Mouse (Mus musculus): ENCODE data around the gene Itprip. TPM values are rescaled to one million over a fixed set of nuclear protein-coding genes. Genes with fewer than 3 reads are reported as not detected.

Gene Itprip
- polyA plus RNA-seq, 2 experiments = 2.0 to 2.2 TPM

DNA sequence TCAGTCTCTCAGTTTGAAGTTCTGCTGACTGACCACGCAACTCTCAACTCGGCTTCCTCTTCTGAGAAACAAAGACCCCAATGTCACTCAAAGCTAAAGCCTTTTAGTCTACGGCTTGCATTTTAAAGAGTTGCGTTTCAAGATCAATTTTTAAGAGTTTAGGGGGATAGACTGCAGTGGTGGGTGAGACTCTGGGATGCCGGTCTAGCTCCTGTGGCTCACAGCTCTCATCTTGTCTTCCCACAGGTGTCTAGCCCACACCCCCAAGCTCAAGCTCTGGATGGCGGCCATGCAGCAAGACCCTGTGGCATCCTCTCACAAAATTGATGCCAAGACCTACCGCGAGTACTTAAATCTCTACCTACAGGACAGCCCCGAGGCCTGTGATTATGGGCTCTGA, 55.0 kb downstream of the Itprip start:
- Histone ChIP-seq H3K27ac (no peak overlapping the region), H3K9ac (replicated peaks) (no peak overlapping the region), H3K27me3 (ENCODE audit: control insufficient read depth, insufficient read depth, low read length) (no peaks in the 10 kb centered on the region), H3K9me3 (ENCODE audit: control insufficient read depth, low read length) (no peaks in the 10 kb centered on the region), H3K4me3 (ENCODE audit: insufficient read depth in 1 of 2, low read depth in 2 of 2, low read length in 2 of 2) (no peak overlapping the region), H3K4me1 (replicated peaks; ENCODE audit: control insufficient read depth in 2 of 2, insufficient read depth in 2 of 2, low read length in 1 of 2) (peaks cover 4 to 8% of the 10 kb centered on the region in 2 experiments), H3K4me2 (ENCODE audit: low read depth) (no peak overlapping the region), H3K36me3 (replicated peaks; ENCODE audit: control insufficient read depth, insufficient read depth, low read depth) (no peaks in the 10 kb centered on the region; the same call in 1 of the 2 replicates)
- no peak for DNase-seq (ENCODE audit: low read depth in 3 of 3, low spot score in 3 of 3)
- 81% methylated on average over 9 of the region's 9 CpGs for WGBS (ENCODE audit: insufficient replicate concordance)
- no peak for ATAC-seq (ENCODE audit: insufficient read depth)
- no peak for TF ChIP-seq CTCF (IDR thresholded peaks at IDR 0.05; ENCODE audit: low read depth)
- TF ChIP-seq EP300 (IDR thresholded peaks at IDR 0.05; ENCODE audit: low read depth) = no peak

DNA sequence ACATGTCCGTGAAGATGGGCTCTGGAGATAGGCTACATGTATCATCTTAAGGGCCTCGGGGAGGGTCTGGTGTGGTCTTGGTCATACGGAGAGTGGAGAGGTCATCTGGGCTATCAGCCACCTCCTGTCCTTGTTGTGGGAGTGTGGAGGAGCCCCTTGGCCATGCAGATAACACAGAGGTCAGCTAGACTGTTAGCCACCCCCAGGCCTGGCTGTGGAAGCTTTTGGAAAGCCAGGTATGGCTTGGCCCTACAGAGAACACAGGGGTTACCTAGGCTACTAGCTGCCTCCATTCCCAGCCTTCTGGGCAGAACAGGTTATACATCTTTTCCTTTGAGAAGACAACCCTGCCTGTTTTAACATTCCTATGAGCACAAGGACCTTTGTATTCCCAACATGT, 56.5 kb downstream of the Itprip start:
- H3K36me3 ChIP-seq (replicated peaks; ENCODE audit: control insufficient read depth, insufficient read depth, low read depth) = no peaks in the 10 kb centered on the region; the same call in 1 of the 2 replicates
- no peaks in the 10 kb centered on the region for H3K27me3 ChIP-seq (ENCODE audit: control insufficient read depth, insufficient read depth, low read length)
- WGBS (ENCODE audit: insufficient replicate concordance) = 70% methylated on average over 3 of the region's 3 CpGs
- H3K4me1 ChIP-seq (replicated peaks; ENCODE audit: control insufficient read depth in 2 of 2, insufficient read depth in 2 of 2, low read length in 1 of 2) = peaks cover 4 to 8% of the 10 kb centered on the region in 2 experiments
- no peak overlapping the region for H3K4me3 ChIP-seq (ENCODE audit: insufficient read depth in 1 of 2, low read depth in 2 of 2, low read length in 2 of 2)
- ATAC-seq (ENCODE audit: insufficient read depth) (no peak), DNase-seq (ENCODE audit: low read depth in 3 of 3, low spot score in 3 of 3) (no peak)
- no peak for TF ChIP-seq CTCF (IDR thresholded peaks at IDR 0.05; ENCODE audit: low read depth)
- no peak overlapping the region for H3K4me2 ChIP-seq (ENCODE audit: low read depth)
- H3K9ac ChIP-seq (replicated peaks) = no peak overlapping the region
- no peak overlapping the region for H3K27ac ChIP-seq
- H3K9me3 ChIP-seq (ENCODE audit: control insufficient read depth, low read length) = no peaks in the 10 kb centered on the region

DNA sequence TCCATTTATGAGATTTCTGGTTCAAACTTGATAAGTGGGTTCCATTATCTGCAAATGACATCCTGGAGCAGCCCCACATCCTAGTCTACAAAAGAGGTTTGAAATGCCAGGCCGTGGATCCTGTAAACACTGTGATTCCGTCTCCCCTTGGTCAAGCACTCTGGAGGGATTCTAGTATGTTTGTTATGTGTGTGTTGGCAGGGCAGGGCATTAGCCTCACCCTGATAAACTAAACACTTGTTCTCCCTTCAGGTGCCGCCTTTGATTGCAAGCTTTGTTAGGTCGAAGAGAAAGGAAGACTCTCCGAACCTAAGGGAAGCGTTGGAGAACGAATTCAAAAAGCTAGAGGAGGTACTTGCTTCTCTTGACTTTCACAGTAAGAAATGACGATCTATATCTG, 59.9 kb downstream of the Itprip start:
- Histone ChIP-seq H3K36me3 (replicated peaks; ENCODE audit: control insufficient read depth, insufficient read depth, low read depth) (no peaks in the 10 kb centered on the region; the same call in 1 of the 2 replicates), H3K4me2 (ENCODE audit: low read depth) (no peak overlapping the region), H3K27ac (no peak overlapping the region), H3K9ac (replicated peaks) (no peak overlapping the region), H3K4me1 (replicated peaks; ENCODE audit: control insufficient read depth in 2 of 2, insufficient read depth in 2 of 2, low read length in 1 of 2) (peaks cover 0 to 9% of the 10 kb centered on the region in 2 experiments; a peak in 2 of 4 replicates), H3K4me3 (ENCODE audit: insufficient read depth in 1 of 2, low read depth in 2 of 2, low read length in 2 of 2) (no peak overlapping the region), H3K27me3 (ENCODE audit: control insufficient read depth, insufficient read depth, low read length) (no peaks in the 10 kb centered on the region; the same call in 1 of the 2 replicates), H3K9me3 (ENCODE audit: control insufficient read depth, low read length) (no peaks in the 10 kb centered on the region)
- TF ChIP-seq CTCF (IDR thresholded peaks at IDR 0.05; ENCODE audit: low read depth) (no peak), EP300 (IDR thresholded peaks at IDR 0.05; ENCODE audit: low read depth) (no peak)
- ATAC-seq (ENCODE audit: insufficient read depth) (no peak), DNase-seq (ENCODE audit: low read depth in 3 of 3, low spot score in 3 of 3) (no peak)
- 75% methylated on average over 8 of the region's 8 CpGs for WGBS (ENCODE audit: insufficient replicate concordance)

DNA sequence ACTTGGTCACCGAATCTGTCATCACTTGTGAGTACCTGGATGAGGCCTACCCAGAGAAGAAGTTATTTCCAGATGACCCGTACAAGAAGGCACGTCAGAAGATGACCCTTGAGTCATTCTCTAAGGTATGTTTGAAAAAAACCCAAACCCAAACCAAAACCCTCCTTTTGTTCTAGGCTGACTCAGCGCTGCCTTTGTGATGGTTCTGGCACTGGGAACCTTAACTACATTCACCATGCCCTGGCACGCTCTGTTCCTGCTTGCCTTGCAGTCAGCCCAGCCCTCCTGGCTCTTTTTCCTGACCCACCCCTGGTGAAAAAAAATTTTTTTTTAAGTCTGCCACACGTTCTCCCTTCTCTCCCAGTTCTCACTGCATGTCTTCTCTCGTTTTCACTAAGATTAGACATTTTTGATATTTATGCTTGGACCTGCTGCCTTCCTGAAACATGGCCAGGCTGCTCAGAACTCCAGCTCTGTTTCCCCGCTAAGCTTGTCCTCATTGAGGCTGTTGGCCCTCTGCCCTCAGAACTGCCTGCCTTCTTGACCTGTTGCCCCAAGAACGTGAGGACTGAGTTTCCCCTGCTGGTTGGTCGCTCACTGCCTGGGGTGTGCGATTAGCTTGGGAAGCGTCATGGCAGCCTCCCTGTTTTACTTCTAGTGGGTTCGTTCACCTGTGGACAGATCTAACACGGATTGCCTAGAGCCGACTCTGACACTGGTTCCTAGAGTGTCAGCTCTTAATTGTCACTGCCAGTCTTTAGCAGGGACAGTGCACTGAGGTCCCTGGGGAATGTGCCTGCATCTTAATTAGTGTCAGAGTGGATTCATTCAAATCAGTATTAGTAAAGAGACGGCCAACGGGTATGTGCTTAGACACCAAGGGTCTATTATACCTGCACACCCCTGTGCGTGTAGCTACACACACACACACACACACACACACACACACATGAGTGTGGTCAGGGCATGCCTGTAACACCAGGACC, 60.8 kb downstream of the Itprip start:
- H3K4me2 ChIP-seq (ENCODE audit: low read depth) = no peak overlapping the region
- no peaks in the 10 kb centered on the region; the same call in 1 of the 2 replicates for H3K36me3 ChIP-seq (replicated peaks; ENCODE audit: control insufficient read depth, insufficient read depth, low read depth)
- no peak overlapping the region for H3K9ac ChIP-seq (replicated peaks)
- peaks cover 0 to 9% of the 10 kb centered on the region in 2 experiments; a peak in 2 of 4 replicates for H3K4me1 ChIP-seq (replicated peaks; ENCODE audit: control insufficient read depth in 2 of 2, insufficient read depth in 2 of 2, low read length in 1 of 2)
- no peak for TF ChIP-seq CTCF (IDR thresholded peaks at IDR 0.05; ENCODE audit: low read depth)
- TF ChIP-seq EP300 (IDR thresholded peaks at IDR 0.05; ENCODE audit: low read depth) = no peak
- no peak overlapping the region for H3K4me3 ChIP-seq (ENCODE audit: insufficient read depth in 1 of 2, low read depth in 2 of 2, low read length in 2 of 2)
- no peak for DNase-seq (ENCODE audit: low read depth in 3 of 3, low spot score in 3 of 3)
- no peaks in the 10 kb centered on the region for H3K9me3 ChIP-seq (ENCODE audit: control insufficient read depth, low read length)
- no peak for ATAC-seq (ENCODE audit: insufficient read depth)
- H3K27me3 ChIP-seq (ENCODE audit: control insufficient read depth, insufficient read depth, low read length) = no peaks in the 10 kb centered on the region; the same call in 1 of the 2 replicates
- WGBS (ENCODE audit: insufficient replicate concordance) = 77% methylated on average over 18 of the region's 18 CpGs
- no peak overlapping the region for H3K27ac ChIP-seq
